Mouse (Mus musculus): Measurements from ENCODE around the gene Smlr1. TPM values are rescaled to one million over a fixed set of nuclear protein-coding genes. Genes with fewer than 3 reads are reported as not detected.

Smlr1 gene
- polyA plus RNA-seq (2016; fragmentation: Nextera tagmentation; extraction: Ambion mirVana): not detected in 2 replicates

DNA sequence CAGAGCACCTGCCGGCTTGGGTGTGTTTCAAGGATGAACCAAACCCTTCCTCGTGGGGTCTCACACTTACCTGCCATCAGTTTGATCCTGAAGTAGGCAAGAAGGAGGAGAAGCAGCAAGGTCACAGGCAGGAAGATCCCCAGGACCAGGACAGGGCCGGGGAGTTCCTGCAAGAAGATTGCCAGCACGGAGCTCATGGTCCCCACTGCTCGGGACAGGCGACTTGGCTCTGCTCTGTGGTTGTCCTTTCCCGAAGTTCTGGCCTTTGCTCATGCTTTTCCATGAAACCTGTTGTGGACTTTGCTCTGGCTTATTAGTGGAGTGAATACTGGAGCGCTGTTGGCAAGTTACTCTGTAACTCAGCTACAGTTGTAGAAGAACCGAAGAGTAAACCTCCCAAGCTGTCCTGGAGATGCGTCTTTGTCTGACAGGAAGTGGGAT lies at the start of gene Smlr1:
Gene Smlr1 (minus strand): TSS at position 377 of the 441 bp plus-strand sequence.
- no peak for DNase-seq (ENCODE audit: extremely low spot score, low spot score)
- H3K4me3 ChIP-seq: no peak within 1 kb of the TSS
- no peaks in the 10 kb centered on the region for H3K36me3 ChIP-seq (replicated peaks)
- WGBS: 91% methylated on average over 10 of the region's 10 CpGs
- H3K9me3 ChIP-seq: no peaks in the 10 kb centered on the region
- no peaks in the 10 kb centered on the region for H3K27me3 ChIP-seq (ENCODE audit: poor library complexity, severe bottlenecking)
- H3K4me1 ChIP-seq: no peaks in the 10 kb centered on the region
- H3K27ac ChIP-seq: no peak within 1 kb of the TSS

DNA sequence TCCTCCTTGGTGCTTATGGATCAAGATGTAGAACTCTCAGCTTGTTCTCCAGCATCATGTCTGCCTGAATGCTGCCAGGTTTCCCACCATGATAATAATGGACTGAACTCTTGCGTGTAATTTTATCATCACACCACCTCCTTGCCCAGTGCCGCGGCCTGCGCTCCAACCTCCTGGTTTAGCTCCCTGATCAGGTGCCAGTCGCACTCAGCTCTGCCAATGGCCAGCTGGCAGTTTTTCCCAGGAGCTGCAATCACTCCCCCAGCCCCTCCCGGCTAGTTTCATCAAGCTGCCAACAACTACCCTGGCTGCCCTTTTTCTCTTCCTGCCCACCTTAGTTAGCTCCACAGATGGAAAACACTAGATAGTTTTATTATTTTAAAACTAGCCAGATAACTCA lies 48.8 kb upstream of the Smlr1 start:
- no peak for DNase-seq (ENCODE audit: extremely low spot score, low spot score)
- no peaks in the 10 kb centered on the region for H3K36me3 ChIP-seq (replicated peaks)
- WGBS: 93% methylated on average over 6 of the region's 6 CpGs
- 0 out of 2 replicates have a peak, but pooled peaks cover 3% of the 10 kb centered on the region for H3K9me3 ChIP-seq
- no peak overlapping the region for H3K4me3 ChIP-seq
- H3K27me3 ChIP-seq (ENCODE audit: poor library complexity, severe bottlenecking): no peaks in the 10 kb centered on the region
- H3K27ac ChIP-seq: no peak overlapping the region
- H3K4me1 ChIP-seq: no peaks in the 10 kb centered on the region

DNA sequence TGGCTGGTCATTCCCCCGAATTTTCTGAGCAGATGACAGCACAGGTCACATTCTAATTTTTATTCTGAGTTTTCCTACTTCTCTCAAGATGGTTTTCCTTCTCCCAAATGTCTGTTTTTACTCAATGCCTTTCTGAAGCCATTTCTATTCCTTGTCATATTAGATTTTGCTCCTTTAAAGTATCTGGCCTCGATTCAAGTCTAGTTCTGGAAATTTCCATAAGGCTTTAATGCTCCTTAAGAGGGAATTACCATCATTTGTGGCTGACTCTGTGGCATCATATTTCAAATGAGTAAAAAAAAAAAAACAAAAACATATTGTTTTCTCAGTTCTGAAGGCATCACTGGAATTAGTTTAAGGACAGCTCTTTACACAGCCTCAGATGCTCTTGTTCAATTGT lies 44.0 kb upstream of the Smlr1 start:
- 79% methylated on average over 2 of the region's 2 CpGs for WGBS
- H3K4me3 ChIP-seq: no peak overlapping the region

DNA sequence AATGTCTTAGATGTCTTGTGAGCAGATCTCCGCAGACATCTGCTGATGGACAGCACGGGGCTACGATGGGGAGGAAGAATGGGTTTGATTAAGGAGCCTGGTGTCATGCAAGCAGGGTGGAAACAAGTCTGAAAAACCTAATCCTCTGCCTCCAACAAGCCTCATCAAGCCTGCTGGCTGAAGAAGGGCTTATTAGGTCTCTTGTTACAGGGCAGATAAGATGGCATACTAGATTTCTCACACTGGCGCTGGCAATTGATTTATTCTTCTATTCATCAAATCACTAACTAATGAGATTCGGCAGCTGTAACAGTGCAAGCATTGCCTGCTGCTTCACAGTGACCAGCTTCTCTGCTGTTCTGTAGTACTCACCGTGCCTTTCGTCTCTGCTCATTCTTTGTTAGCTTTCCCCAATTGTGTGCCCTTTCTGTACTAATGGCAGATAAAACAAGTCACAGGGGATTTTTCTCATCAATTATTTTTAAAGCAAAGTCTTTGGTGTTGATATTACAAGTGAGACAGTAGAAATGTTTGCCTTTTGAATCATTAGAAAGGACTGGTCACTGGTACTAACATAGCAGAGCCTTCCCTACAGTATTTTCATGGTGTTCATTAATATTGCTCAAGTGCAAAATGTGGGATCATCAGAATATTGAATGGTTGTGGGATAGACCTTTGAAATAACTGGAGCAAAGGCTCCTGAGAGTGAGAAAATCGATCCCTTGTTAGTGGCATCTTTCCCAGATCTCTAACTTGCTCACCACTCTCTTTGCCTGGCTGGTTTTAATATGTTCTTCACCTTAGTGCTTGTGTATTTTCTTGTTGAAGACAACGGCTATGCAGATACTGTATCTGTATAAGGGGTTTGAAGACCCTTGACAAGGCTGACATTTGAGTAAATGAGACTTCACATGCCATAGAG lies 35.5 kb upstream of the Smlr1 start:
- Histone ChIP-seq H3K27me3 (ENCODE audit: poor library complexity, severe bottlenecking) (no peaks in the 10 kb centered on the region), H3K36me3 (replicated peaks) (no peaks in the 10 kb centered on the region), H3K4me1 (peaks cover 12% of the 10 kb centered on the region), H3K4me3 (no peak overlapping the region), H3K9me3 (no peaks in the 10 kb centered on the region), H3K27ac (no peak overlapping the region)
- no peak for DNase-seq (ENCODE audit: extremely low spot score, low spot score)
- 48% methylated on average over 9 of the region's 9 CpGs for WGBS

More for the DNA sequence above, 44.0 kb upstream of the Smlr1 start:
- Histone ChIP-seq H3K4me1 (no peaks in the 10 kb centered on the region), H3K36me3 (replicated peaks) (no peaks in the 10 kb centered on the region), H3K27me3 (ENCODE audit: poor library complexity, severe bottlenecking) (no peaks in the 10 kb centered on the region), H3K9me3 (no peaks in the 10 kb centered on the region), H3K27ac (no peak overlapping the region)
- DNase-seq (ENCODE audit: extremely low spot score, low spot score): no peak

DNA sequence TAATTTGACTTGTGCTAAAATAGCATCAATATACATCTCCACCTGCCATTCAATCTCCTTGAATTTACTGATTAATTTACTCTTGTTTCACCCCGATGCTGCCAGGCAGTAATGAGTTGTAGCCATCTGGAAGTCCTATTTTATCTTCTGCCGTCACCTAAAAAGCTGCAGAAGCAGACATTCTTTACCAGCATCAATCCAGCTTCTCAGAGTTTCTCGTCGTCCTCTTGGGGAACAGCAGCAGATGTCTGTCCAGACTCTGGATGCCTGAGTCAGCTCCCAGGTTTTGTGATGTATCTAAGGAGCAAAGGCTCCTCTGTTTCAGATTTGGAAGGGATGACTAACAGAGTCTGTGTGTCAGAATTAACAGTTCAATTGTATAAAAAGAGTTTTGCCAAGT lies 16.9 kb upstream of the Smlr1 start:
- H3K9me3 ChIP-seq: no peaks in the 10 kb centered on the region
- H3K27me3 ChIP-seq (ENCODE audit: poor library complexity, severe bottlenecking): no peaks in the 10 kb centered on the region
- no peaks in the 10 kb centered on the region for H3K36me3 ChIP-seq (replicated peaks)
- H3K27ac ChIP-seq: no peak overlapping the region
- no peak overlapping the region for H3K4me3 ChIP-seq
- no peaks in the 10 kb centered on the region for H3K4me1 ChIP-seq
- WGBS: 83% methylated on average over 4 of the region's 4 CpGs
- no peak for DNase-seq (ENCODE audit: extremely low spot score, low spot score)

DNA sequence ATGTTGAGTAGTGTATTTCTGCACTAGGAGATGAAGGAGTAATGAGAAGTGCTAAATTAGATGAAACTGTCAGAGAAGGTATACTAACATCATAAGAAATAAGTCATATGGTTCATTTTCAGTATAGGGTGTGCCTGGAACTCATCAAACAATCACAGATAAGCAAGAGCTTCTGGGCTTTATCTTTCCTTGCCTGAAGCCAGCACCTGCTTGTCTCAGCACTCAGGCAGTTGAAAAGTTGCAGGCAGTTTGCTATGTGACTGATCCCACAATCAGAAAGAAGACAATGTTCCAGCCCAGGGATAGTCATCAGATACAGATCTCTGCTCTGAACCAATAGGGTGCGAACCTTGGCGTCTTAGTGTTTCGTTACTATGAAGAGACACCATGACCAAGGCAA lies 5.0 kb upstream of the Smlr1 start:
- Histone ChIP-seq H3K9me3 (no peaks in the 10 kb centered on the region), H3K4me1 (no peaks in the 10 kb centered on the region), H3K27me3 (ENCODE audit: poor library complexity, severe bottlenecking) (no peaks in the 10 kb centered on the region), H3K27ac (no peak overlapping the region), H3K36me3 (replicated peaks) (no peaks in the 10 kb centered on the region), H3K4me3 (no peak overlapping the region)
- WGBS: 87% methylated on average over 3 of the region's 3 CpGs
- DNase-seq (ENCODE audit: extremely low spot score, low spot score): no peak

DNA sequence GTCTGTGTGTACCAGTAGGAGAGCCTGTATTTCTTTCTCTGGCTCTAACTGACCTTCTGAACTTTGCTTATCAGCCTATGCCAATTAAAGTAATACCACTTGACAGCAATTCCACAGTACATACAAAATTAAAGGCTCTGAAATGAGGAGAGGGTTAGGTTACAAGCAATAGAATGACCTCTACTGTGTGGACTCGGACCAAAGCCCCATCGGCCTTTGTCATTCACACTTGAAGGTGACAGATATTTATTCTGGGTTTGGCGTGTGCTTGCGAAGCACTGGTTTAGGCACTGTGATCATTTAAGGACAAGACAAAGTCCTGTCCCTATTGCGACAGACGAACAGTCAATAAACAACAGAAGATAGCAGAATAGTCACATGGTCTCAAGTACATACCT lies 3.7 kb upstream of the Smlr1 start:
- no peaks in the 10 kb centered on the region for H3K4me1 ChIP-seq

DNA sequence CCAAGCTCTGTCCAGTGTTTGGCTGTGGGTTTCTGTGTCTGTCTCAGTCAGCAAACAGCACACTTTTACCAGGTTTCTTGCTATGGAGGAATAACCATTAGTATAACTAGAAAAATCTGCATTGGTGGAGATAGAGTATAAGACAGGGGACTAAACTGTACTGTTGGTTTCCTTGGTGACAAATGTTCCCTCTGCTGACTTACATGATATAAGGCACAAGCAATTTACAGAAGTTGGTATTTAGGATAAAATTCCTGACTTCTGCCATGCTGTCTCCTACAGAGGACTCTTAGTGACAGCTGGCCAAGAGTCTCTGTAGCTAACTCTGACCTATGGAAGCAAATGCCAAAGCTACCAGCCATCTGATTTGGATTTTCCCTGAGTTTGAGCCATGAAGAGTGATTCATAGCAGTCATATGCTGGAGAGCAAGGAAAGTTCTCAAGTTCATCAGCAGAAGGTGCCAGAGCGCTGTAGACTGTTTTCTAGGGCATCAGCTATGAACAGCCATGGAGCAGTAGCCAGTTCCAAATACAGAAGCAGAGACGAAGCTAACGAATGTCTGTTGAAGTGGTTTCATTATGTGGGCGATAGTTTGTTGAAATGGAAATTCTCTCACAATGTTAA lies 3.2 kb upstream of the Smlr1 start:
- no peaks in the 10 kb centered on the region for H3K36me3 ChIP-seq (replicated peaks)
- 95% methylated on average over 4 of the region's 4 CpGs for WGBS
- DNase-seq (ENCODE audit: extremely low spot score, low spot score): no peak

More for the DNA sequence above, 3.7 kb upstream of the Smlr1 start:
- 88% methylated on average over 6 of the region's 6 CpGs for WGBS
- Histone ChIP-seq H3K27me3 (ENCODE audit: poor library complexity, severe bottlenecking) (no peaks in the 10 kb centered on the region), H3K36me3 (replicated peaks) (no peaks in the 10 kb centered on the region), H3K9me3 (no peaks in the 10 kb centered on the region), H3K27ac (no peak overlapping the region), H3K4me3 (no peak overlapping the region)
- no peak for DNase-seq (ENCODE audit: extremely low spot score, low spot score)

DNA sequence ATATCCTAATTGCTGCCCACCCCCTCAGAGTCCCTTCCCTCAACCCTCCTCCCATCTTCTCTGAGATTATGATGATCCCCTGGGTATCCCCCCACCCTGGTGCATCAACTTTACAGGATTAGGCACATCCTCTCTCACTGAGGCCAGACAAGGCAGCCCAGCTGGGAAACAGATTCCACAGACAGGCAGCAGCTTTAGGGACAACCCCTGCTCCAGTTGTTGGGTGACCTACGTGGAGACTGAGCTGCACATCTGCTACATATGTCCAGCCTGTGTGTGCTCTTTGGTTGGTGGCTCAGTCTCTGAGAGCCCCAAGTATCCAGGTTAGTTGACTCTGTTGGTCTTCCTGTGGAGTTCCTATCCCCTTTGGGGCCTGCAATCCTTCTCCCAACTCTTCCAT lies 2.7 kb upstream of the Smlr1 start:
- Histone ChIP-seq H3K27ac (no peak overlapping the region), H3K36me3 (replicated peaks) (no peaks in the 10 kb centered on the region), H3K4me1 (no peaks in the 10 kb centered on the region), H3K9me3 (no peaks in the 10 kb centered on the region), H3K4me3 (no peak overlapping the region), H3K27me3 (ENCODE audit: poor library complexity, severe bottlenecking) (no peaks in the 10 kb centered on the region)
- 82% methylated on average over 1 of the region's 1 CpGs for WGBS
- DNase-seq (ENCODE audit: extremely low spot score, low spot score): no peak

More for the DNA sequence above, 3.2 kb upstream of the Smlr1 start:
- H3K4me1 ChIP-seq: no peaks in the 10 kb centered on the region
- H3K27me3 ChIP-seq (ENCODE audit: poor library complexity, severe bottlenecking): no peaks in the 10 kb centered on the region
- H3K27ac ChIP-seq: no peak overlapping the region
- H3K4me3 ChIP-seq: no peak overlapping the region
- no peaks in the 10 kb centered on the region for H3K9me3 ChIP-seq

DNA sequence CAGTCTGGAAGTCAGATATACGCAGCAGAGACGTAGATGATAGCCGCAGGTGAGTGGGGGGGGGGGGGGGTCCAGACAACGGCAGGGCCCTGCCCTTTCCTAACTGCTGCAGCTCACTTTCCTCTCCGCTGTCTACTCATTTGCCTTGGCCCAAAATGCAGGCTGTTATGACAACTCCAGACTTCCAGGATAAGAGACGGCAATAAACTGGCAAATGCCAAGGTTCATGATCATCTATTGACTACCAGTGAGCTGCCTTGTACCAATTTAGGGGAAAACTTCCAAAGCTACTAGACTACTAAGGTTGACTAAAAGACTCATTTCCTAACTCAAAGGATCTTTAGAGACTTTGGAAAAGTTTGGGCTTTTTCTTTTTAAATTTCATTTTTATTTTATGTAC lies 554 bp upstream of the Smlr1 start:
- 95% methylated on average over 6 of the region's 6 CpGs for WGBS
- Histone ChIP-seq H3K36me3 (replicated peaks) (no peaks in the 10 kb centered on the region), H3K4me3 (no peak overlapping the region), H3K9me3 (no peaks in the 10 kb centered on the region), H3K27ac (no peak overlapping the region), H3K27me3 (ENCODE audit: poor library complexity, severe bottlenecking) (no peaks in the 10 kb centered on the region), H3K4me1 (no peaks in the 10 kb centered on the region)
- DNase-seq (ENCODE audit: extremely low spot score, low spot score): no peak

DNA sequence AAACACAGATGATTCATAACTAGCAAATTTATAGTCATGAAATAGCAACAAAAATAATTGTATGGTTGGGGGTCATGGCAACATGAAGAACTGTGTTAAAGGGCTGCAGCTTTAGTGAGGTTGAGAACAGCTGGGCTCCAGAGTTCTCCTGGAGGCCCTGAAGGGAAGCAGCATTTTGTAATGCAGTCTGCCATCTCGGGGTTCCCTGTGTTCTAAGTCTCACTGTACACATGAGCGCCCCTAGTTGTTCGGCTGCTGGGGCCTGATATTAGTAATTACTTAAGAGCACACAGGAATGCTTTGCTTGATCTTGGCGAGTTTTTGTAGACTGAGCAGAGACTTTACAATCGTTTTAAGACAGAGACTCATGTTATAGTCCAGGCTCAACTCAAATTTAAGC lies 1.6 kb downstream of the Smlr1 start:
- H3K27ac ChIP-seq: no peak overlapping the region
- H3K27me3 ChIP-seq (ENCODE audit: poor library complexity, severe bottlenecking): no peaks in the 10 kb centered on the region
- H3K9me3 ChIP-seq: no peaks in the 10 kb centered on the region
- 92% methylated on average over 5 of the region's 5 CpGs for WGBS
- no peak overlapping the region for H3K4me3 ChIP-seq
- H3K4me1 ChIP-seq: no peaks in the 10 kb centered on the region
- no peaks in the 10 kb centered on the region for H3K36me3 ChIP-seq (replicated peaks)
- DNase-seq (ENCODE audit: extremely low spot score, low spot score): no peak

DNA sequence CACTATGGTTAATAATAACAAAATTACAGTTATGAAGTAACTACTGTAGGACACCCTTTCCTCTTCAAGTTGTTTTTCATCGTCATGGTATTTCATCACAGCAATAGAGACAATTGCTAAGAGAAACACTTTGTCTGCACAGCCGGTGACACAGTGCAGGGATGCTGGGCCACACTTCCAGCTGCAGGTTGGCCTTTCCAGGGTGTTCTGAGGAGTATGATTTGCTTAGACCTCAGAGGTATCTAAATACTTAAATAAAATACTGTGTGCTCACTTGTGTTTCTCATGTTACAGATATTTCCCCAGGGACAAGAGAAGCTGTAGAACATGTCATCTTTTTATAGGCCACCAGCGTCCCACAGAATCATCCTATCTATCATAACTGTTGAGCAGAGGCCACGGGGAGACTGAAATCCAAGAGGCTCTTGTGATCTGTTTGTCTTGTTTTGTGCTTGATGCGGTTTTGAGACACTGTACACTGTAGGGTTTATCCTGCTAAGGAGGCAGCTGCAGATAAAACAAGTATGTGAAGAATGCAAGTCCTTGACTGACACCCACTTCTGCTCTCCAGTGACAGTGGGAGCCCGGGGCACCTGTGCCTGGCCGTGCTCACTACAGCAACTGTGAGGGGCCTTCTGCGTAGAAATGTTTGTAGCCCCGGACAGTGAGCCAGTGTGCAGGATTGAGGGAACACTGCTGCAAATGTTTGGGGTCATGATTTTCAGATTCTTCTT lies 2.4 kb downstream of the Smlr1 start:
- Histone ChIP-seq H3K27me3 (ENCODE audit: poor library complexity, severe bottlenecking) (no peaks in the 10 kb centered on the region), H3K4me3 (no peak overlapping the region), H3K36me3 (replicated peaks) (no peaks in the 10 kb centered on the region), H3K9me3 (no peaks in the 10 kb centered on the region), H3K27ac (no peak overlapping the region), H3K4me1 (no peaks in the 10 kb centered on the region)
- WGBS: 88% methylated on average over 9 of the region's 9 CpGs
- DNase-seq (ENCODE audit: extremely low spot score, low spot score): no peak

DNA sequence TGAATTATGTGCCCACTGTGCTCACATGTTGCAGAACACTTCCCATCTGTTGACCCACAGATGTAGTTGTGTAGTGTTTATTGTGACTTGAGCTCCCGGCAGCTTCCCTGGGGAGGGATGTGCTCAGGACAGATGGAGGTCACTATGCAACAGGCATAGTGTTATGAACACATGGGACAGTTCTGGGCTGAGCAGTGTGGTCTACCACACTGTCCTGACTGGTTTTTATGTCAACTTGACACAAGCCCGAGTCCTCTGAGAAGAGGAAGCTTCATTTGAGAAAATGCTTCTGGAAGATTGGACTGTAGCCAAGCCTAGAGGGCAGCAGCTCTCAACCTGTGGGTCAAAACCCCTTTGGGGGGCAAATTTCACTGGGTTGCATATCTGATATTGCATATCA lies 3.0 kb downstream of the Smlr1 start:
- no peaks in the 10 kb centered on the region for H3K36me3 ChIP-seq (replicated peaks)
- H3K27me3 ChIP-seq (ENCODE audit: poor library complexity, severe bottlenecking): no peaks in the 10 kb centered on the region
- no peak overlapping the region for H3K4me3 ChIP-seq
- H3K9me3 ChIP-seq: no peaks in the 10 kb centered on the region
- H3K27ac ChIP-seq: no peak overlapping the region
- no peaks in the 10 kb centered on the region for H3K4me1 ChIP-seq
- WGBS: 88% methylated on average over 2 of the region's 2 CpGs
- no peak for DNase-seq (ENCODE audit: extremely low spot score, low spot score)
